Mouse (Mus musculus) Patski (cell line): ENCODE measurements around the gene Tfap2a. TPM values are rescaled to one million over a fixed set of nuclear protein-coding genes. Genes with fewer than 3 reads are reported as not detected.

Source experiments
- ATAC-seq: fragments of 100-300 bp; one replicate; pipeline ENCODE4 v1.8.0; 2021
- CTCF ChIA-PET: fragments of 350-600 bp; sonication (Branson Sonifier 250); formaldehyde crosslinking; loops from one replicate; lab custom pipeline; 2022; ENCODE audit warnings: inconsistent platforms; lab: Charles Lee
- POLR2A ChIA-PET: fragments of 350-600 bp; sonication (Branson Sonifier 250); formaldehyde crosslinking; loops from one replicate; lab custom pipeline; 2022; ENCODE audit warnings: antibody characterized with exemption, inconsistent platforms; lab: Charles Lee
- DNase-seq: peaks from one replicate; pipeline ENCODE4 v3.0.0-alpha.2; 2011; ENCODE audit warnings: low read depth, low spot score
- H3K27me3 ChIP-seq: fragments of 371-371 bp; one replicate; pipeline ENCODE4 v1.5.1; 2021
- CTCF ChIP-seq: fragments of 100-300 bp; IDR thresholded peaks from one replicate; pipeline ENCODE4 v1.5.1; 2021
- in situ Hi-C: fragments of 300-500 bp; cut with MboI; formaldehyde crosslinking; loops from 3 replicates; pipeline ENCODE4 v1.11.1; 2018; ENCODE audit warnings: low pct_unique_long_range_greater_than_20kb, mixed read lengths
- polyA plus RNA-seq: library from polyadenylated mRNA; unstranded; gene quantifications from one replicate; pipeline ENCODE4 v1.2.3, GENCODE M21; 2021

Gene Tfap2a
- polyA plus RNA-seq, 1 experiment from 2014 or later = 57.2 TPM

GRCm38 (mm10) chr13:40741841-40742550 is 3.8 kb upstream of the Tfap2a start:
- no peaks in the 10 kb centered on the region for H3K27me3 ChIP-seq
- ATAC-seq (no peak), DNase-seq (no peak)
- CTCF ChIA-PET = no interaction called here
- POLR2A ChIA-PET = interaction anchor here (0.6 kb wide), 1 partner anchor 853 kb away, joined by 3 read pairs; no protein-coding TSS in a partner anchor
- no peak for TF ChIP-seq CTCF
- in situ Hi-C loops = loop anchor here (5.0 kb wide), 1 partner anchor 1300 kb away; no protein-coding TSS in a partner anchor

- in situ Hi-C loops = loop anchor here (5.0 kb wide), 1 partner anchor 1299 kb away; no protein-coding TSS in a partner anchor
- DNase-seq (no peak), ATAC-seq (no peak)
- POLR2A ChIA-PET = interaction anchor here (0.6 kb wide), 1 partner anchor 853 kb away, joined by 3 read pairs; no protein-coding TSS in a partner anchor
- no peak for TF ChIP-seq CTCF
- no peaks in the 10 kb centered on the region for H3K27me3 ChIP-seq
- CTCF ChIA-PET = no interaction called here
Observed at GRCm38 (mm10) chr13:40741436-40741835, 3.3 kb upstream of the Tfap2a start.

DNA sequence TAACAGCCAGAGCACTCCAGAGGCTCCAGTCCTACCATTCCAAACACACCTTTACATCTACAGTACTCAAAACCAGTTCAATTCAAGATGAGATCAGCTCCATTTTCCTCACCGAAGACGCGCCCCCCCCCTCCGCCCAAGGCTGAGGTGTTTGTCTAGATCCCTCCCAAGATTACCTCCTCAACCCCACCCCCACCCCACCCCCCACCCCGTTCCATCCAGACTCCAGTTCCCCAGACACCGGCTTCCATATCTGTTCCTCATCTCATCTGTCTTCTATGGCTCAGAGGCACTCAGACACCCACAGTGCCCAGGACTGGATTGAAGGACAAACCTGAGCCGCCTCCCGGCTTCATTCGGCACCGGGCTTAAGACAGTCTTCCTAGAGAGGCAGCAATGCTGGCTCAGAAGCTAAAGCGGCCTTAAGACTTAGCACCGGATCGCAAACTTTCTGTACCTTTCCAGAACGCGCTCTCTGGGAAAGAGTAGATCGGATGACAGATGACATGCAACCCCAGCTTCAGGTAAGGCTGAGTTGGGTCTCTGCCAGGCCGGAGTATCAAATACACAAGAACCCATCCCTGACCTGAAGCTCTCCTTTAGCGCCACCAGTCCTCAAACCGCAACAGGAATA is 2.7 kb upstream of the Tfap2a start:
- no peaks in the 10 kb centered on the region for H3K27me3 ChIP-seq
- POLR2A ChIA-PET = no interaction called here
- TF ChIP-seq CTCF = no peak
- ATAC-seq (no peak), DNase-seq (no peak)
- CTCF ChIA-PET = no interaction called here
- in situ Hi-C loops = loop anchor here (5.0 kb wide), 1 partner anchor 1299 kb away; no protein-coding TSS in a partner anchor

DNA sequence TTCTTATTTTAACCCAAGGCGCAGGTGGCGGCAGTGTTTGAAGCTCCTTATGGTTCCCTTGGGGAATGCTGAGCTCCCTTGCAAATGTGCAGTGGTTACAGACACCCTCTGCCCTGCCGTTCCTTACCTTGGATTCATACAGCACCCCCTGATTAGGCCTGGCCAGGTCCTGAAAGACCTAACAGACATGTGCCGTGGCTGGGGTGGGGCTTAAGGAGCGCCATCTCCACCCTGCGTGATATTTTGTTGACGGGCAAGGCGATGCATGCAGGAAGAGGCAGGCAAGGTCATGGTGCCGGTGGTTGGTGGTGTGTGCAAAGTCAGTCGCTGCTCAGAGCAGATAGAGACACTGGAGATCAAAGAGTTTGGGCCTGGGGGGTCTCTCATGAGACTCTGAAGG is 1.7 kb upstream of the Tfap2a start:
- no peak for TF ChIP-seq CTCF
- CTCF ChIA-PET = no interaction called here

DNA sequence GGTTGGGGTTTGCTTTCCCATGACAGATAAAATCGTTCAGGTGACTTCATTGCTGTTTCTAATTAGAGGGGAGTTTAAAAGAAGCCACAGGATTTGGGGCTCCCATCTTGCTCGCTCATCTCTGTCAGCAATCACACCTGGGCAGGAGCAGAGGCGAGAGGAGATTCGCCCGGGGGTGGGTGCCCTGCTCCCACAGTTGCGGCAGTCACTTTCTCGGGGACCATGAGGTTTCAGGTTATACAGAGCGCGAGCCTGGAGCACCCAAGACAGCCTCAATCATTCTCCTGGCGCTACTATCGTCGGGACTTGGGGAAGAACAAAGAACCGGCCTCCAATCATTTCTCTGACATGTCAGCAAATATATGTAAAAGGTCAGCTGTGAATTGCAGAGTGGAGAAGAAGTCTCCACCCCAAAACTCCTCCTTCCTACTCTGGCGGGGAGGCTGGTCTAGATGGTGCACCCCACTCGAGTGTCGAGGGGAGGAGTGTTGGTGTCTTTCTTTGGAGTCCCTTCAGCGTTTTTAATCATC is 1.0 kb upstream of the Tfap2a start:
- no peak for DNase-seq

More for the DNA sequence above, 1.7 kb upstream of the Tfap2a start:
- DNase-seq = no peak
- POLR2A ChIA-PET = no interaction called here
- ATAC-seq = no peak
- no peaks in the 10 kb centered on the region for H3K27me3 ChIP-seq
- in situ Hi-C loops = loop anchor here (5.0 kb wide), 1 partner anchor 1298 kb away; no protein-coding TSS in a partner anchor

DNA sequence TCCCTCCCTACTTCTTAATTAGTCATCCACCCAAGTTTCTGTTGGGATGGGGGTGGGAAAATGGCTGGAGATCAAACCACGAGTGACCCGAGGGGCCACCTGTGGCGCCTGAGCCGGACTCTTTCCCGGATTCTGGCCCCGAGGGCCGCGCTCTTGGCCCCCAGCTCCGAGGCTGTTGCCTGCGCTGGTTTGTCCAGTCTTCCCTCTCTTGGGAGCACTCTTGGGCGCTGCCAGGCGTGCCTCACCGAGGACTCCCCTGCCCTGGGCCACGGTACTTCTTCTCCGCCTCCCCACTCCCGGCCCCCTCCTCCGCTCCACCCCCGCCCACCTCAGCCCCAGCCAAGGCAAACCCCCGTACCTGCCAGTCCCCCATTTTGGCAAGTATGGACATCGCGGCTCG is 415 bp downstream of the Tfap2a start:
- ATAC-seq = no peak
- CTCF ChIA-PET = no interaction called here
- DNase-seq = no peak
- no peaks in the 10 kb centered on the region for H3K27me3 ChIP-seq
- TF ChIP-seq CTCF = no peak
- in situ Hi-C loops = no loop called here
- POLR2A ChIA-PET = no interaction called here

More for the DNA sequence above, 1.0 kb upstream of the Tfap2a start:
- ChIA-PET POLR2A (no interaction called here), CTCF (no interaction called here)
- in situ Hi-C loops = no loop called here
- ATAC-seq = no peak
- no peaks in the 10 kb centered on the region for H3K27me3 ChIP-seq
- TF ChIP-seq CTCF = no peak

DNA sequence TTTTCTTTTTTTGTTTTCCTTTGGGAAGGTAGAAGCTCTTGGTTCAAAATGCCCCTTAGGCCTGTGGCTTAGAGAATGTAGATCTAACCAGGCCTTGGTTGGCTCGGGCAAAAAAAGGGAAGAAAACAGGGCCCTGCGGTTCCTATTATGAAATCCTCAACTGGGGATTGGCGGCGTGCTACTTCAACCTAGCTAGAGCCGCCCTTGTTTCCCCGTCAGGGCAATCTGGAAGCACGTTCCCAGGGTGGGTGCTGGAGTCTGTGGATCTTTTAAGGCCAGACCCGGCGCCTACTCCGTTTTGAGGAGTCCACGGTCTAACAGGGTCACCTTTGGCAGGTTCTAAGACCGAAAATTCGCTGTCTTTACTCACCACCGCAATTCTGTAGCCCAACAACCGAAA is 1.1 kb downstream of the Tfap2a start:
- ChIA-PET POLR2A (interaction anchor here (1.0 kb wide), 1 partner anchor 17 kb away, joined by 4 read pairs; no protein-coding TSS in a partner anchor), CTCF (interaction anchor here (0.7 to 1.0 kb wide), 3 partner anchors 10 to 1090 kb away, joined by 3 to 4 read pairs (median 4); no protein-coding TSS in a partner anchor)
- no peaks in the 10 kb centered on the region for H3K27me3 ChIP-seq
- in situ Hi-C loops = no loop called here
- no peak for TF ChIP-seq CTCF
- DNase-seq (no peak), ATAC-seq (no peak)

DNA sequence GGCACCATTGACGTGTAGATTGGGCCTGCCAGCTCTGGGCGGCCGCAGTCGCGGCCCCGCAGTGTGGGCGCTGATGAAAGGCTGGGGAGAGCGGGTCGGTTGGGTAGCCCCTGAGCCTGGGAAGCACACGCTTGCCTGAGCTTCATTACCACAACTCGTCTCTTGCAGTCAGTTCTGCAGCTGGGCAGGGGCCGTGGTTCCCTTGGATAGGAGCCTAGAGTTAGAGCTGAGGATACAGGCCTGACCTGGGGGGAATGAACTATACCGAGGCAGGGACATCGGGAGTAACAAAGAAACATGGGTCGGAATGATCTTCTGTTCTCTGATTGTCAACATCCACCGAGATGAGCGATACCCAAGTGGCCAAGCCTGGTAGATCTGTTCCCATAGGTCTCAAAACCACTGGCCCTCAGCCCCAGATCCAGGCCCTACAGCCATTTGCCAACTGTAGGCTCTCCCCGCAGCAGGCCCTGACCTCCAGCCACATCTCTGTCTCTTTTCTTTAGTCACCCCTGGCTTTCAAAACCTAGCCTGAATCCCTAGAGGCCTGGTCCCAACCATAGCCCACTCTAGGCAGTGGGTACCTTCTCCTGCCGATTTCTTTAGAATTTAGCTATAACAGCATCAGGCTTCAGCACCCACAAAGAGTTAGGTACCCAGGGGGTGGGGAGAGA is 1.9 kb downstream of the Tfap2a start:
- in situ Hi-C loops = no loop called here
- POLR2A ChIA-PET = interaction anchor here (1.0 kb wide), 1 partner anchor 16 kb away, joined by 4 read pairs; no protein-coding TSS in a partner anchor
- TF ChIP-seq CTCF = no peak

GRCm38 (mm10) chr13:40735416-40736106 is 2.6 kb downstream of the Tfap2a start:
- no peak for DNase-seq
- ATAC-seq = no peak
- ChIA-PET POLR2A (interaction anchor here (0.7 kb wide), 1 partner anchor 41 kb away, joined by 3 read pairs; no protein-coding TSS in a partner anchor), CTCF (no interaction called here)
- no peak for TF ChIP-seq CTCF
- in situ Hi-C loops = no loop called here
- no peaks in the 10 kb centered on the region for H3K27me3 ChIP-seq

More for the DNA sequence above, 1.9 kb downstream of the Tfap2a start:
- CTCF ChIA-PET = interaction anchor here (0.7 to 1.0 kb wide), 3 partner anchors 11 to 1089 kb away, joined by 3 to 4 read pairs (median 4); no protein-coding TSS in a partner anchor
- ATAC-seq (no peak), DNase-seq (no peak)
- no peaks in the 10 kb centered on the region for H3K27me3 ChIP-seq
